Mouse (Mus musculus) myocyte (in vitro differentiated cells): ENCODE measurements around the gene Eya3.
"Not testable (repeated sequence)": the region's sequence is repeated elsewhere in the genome, so short reads cannot be mapped to it uniquely, and the experiment has no call there.

Experiments used
- E2F4 ChIP-seq: IDR thresholded peaks from one replicate; pipeline ENCODE4 v1.6.1; 2011; ENCODE audit warnings: mild to moderate bottlenecking, control low read depth, moderate library complexity; ENCODE audit not compliant: insufficient read depth
- MAX ChIP-seq: IDR thresholded peaks from one replicate; pipeline ENCODE4 v1.6.1; 2011; ENCODE audit warnings: low read depth, mild to moderate bottlenecking, control low read depth
- POLR2A ChIP-seq: IDR thresholded peaks from one replicate; pipeline ENCODE4 v1.6.1; 2011; ENCODE audit warnings: low read depth, mild to moderate bottlenecking, control low read depth, moderate library complexity; ENCODE audit not compliant: insufficient read length

- not testable (repeated sequence) for TF ChIP-seq MAX, POLR2A, E2F4
Observed at GRCm38 (mm10) chr4:132763125-132763524, 124.3 kb downstream of the Eya3 start.
